Mouse (Mus musculus): ENCODE data around the gene Agmo. TPM values are rescaled to one million over a fixed set of nuclear protein-coding genes. Genes with fewer than 3 reads are reported as not detected.

The Agmo gene
- 1 to 10 TPM; 5.2 to 5.3 TPM for total RNA-seq (2021)
- long read RNA-seq, experiment 1, partial matches to known transcripts, result 0 of 5 reads
- long read RNA-seq, experiment 1, other reads (novel, unspliced or antisense), result 1 of 5 reads
- long read RNA-seq, experiment 2, transcript Agmo-201 (13 exons, 2,423 nt), result major isoform, 7 of 7 reads
- long read RNA-seq, experiment 2, partial matches to known transcripts, result 0 of 7 reads
- long read RNA-seq, experiment 2, other reads (novel, unspliced or antisense), result 0 of 7 reads

GRCm38 (mm10) chr12:37241566-37242021 lies at the start of gene Agmo:
Gene Agmo (plus strand): TSS chr12:37241641.
- H3K27ac ChIP-seq, result peak within 1 kb of the TSS; percentile 79
- no peak for TF ChIP-seq CTCF (conservative IDR thresholded peaks at IDR 0.05)
- H3K4me3 ChIP-seq, result peak within 1 kb of the TSS; percentile 40
- peak in 1 of 2 experiments; percentile 30 for DNase-seq (ENCODE audit: low spot score in 2 of 2)

- H3K4me3 ChIP-seq, result no peak overlapping the region
- no peak for DNase-seq (ENCODE audit: low spot score in 2 of 2)
- TF ChIP-seq CTCF (conservative IDR thresholded peaks at IDR 0.05), result no peak
- H3K27ac ChIP-seq, result no peak overlapping the region
These were observed 10.3 kb upstream of the Agmo start for GRCm38 (mm10) chr12:37231119-37231518.

GRCm38 (mm10) chr12:37240975-37241565 lies 371 bp upstream of the Agmo start:
- peak overlapping the region; percentile 79 for H3K27ac ChIP-seq
- no peak for TF ChIP-seq CTCF (conservative IDR thresholded peaks at IDR 0.05)
- DNase-seq (ENCODE audit: low spot score in 2 of 2), result no peak
- H3K4me3 ChIP-seq, result peak overlapping the region; percentile 40

DNA sequence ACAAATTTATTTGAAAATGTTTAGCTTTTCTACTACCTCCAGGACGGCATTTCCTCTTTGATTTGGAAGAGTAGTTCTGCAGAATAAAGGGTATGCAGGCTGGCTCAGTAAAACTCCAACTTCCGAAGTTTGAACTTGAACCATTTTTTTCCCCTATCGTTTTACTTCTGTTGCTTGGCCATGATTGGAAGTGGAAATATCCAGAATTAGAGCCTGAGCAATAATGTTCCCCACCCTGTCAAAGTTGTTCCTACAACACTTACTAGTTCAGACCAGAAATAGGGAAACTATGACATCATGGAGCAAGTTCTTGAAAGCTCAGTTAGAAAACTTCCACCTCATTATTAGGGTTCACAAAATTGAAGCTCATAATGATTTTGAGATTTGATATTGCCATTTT lies 1.0 kb downstream of the Agmo start:
- Histone ChIP-seq H3K4me3 (peak overlapping the region; percentile 40), H3K27ac (peak overlapping the region; percentile 79)
- no peak for DNase-seq (ENCODE audit: low spot score in 2 of 2)
- TF ChIP-seq CTCF (conservative IDR thresholded peaks at IDR 0.05), result no peak

- no peak for TF ChIP-seq CTCF (conservative IDR thresholded peaks at IDR 0.05)
- Histone ChIP-seq H3K27ac (no peak overlapping the region), H3K4me3 (no peak overlapping the region)
- no peak for DNase-seq (ENCODE audit: low spot score in 2 of 2)
These were observed 3.4 kb downstream of the Agmo start for GRCm38 (mm10) chr12:37244876-37245275.

GRCm38 (mm10) chr12:37251688-37252087 lies 10.2 kb downstream of the Agmo start:
- DNase-seq (ENCODE audit: low spot score in 2 of 2), result no peak
- H3K4me3 ChIP-seq, result no peak overlapping the region
- no peak overlapping the region for H3K27ac ChIP-seq
- TF ChIP-seq CTCF (conservative IDR thresholded peaks at IDR 0.05), result no peak

DNA sequence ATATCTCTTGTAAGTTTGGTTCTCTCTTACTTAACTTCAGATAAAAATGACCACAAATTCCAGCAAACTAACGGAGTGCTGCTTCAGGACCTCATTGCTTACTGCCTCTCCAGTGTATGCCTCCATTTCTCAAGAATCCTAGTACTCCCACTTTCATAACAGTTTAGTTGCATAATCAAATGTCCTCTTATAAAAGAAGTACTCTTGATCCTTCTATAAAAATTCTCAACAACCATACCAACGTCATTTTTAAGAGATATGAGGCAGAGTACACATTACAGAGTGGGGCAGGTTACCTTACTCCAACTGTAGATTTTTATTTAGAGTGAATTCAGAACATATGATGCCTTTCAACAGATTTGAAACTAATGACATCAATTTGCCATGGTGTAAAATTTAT lies 15.7 kb downstream of the Agmo start:
- no peak for TF ChIP-seq CTCF (conservative IDR thresholded peaks at IDR 0.05)
- DNase-seq (ENCODE audit: low spot score in 2 of 2), result no peak
- no peak overlapping the region for H3K27ac ChIP-seq
- no peak overlapping the region for H3K4me3 ChIP-seq

DNA sequence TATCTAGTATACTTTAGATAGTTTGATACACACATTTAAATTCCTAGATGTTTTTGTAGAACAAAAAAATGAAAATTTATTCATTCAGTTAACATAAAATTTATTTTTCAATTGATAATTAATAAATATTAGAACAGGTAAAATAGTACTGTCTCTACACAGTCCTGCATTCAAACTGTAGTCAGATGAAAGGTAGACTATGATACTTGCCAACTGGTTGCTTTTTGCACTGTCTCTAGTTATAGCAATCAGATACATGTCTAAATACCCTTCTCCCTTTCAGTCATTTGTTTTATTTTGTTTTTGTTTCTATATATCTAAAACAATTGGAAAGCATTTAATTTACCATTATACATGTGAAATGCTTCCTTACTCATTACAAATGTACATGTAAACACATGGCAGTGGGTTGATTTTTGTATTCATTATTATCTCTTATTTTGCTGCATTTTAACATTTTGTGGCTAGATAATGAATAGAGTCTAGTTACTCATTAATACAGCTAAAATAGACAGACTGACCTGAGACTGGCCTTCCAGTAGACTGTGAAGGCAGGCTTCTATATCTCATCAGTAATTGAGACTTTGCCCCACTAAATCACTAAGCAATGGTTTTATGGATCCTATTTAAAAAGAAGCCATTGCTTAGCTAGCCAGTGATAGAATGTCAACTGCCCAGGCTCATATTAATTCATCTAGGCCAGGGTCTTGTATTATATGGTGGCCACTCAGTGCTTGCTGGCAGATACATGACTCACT lies 18.5 kb downstream of the Agmo start:
- Histone ChIP-seq H3K4me3 (no peak overlapping the region), H3K27ac (no peak overlapping the region)
- no peak for DNase-seq (ENCODE audit: low spot score in 2 of 2)
- TF ChIP-seq CTCF (conservative IDR thresholded peaks at IDR 0.05), result no peak

- TF ChIP-seq CTCF (conservative IDR thresholded peaks at IDR 0.05), result no peak
- Histone ChIP-seq H3K27ac (no peak overlapping the region), H3K4me3 (no peak overlapping the region)
- DNase-seq (ENCODE audit: low spot score in 2 of 2), result no peak
These were observed 22.2 kb downstream of the Agmo start for GRCm38 (mm10) chr12:37263685-37264084.

DNA sequence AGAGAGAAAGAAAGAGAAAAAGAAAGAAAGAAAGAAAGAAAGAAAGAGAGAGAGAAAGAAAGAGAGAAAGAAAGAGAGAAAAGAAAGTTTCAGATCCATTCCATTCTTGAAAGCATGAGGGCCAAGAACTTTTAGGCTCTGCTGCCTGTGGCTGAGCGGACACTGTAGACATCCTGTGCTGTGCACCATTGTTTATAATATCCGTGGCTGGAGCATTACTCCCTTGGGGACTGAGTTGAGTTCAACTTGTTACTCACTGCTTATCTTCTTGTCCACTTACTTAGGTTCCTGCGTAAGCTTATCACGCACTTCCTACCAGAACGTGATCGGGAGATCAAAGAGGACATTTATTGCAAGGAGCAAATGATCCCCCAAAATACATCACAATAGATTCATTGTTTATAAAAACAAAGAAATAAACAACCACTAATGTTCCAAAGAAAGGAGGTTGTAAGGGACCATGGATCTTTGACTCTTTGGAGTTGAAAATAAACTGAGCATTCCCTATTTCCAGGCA lies 27.3 kb downstream of the Agmo start:
- no peak overlapping the region for H3K4me3 ChIP-seq
- H3K27ac ChIP-seq, result no peak overlapping the region
- TF ChIP-seq CTCF (conservative IDR thresholded peaks at IDR 0.05), result no peak
- no peak for DNase-seq (ENCODE audit: low spot score in 2 of 2)

DNA sequence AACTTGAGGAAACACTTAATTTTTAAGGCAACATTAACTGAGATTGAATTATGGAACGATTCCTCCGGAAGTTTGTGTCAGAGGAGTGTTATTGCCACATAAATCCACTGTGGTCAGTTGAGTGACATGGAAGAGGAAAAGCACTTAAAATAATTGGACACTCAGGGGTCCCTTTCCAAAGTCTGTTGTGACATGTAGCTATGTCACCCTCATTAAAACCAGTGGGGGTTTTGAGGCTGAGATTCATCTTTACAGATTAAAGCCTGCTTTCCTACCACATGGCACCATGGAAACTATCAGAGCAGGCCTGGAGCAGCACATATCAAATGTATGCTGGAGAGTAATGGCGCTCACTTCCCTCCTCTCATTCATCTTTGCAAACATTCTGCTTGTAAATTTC lies 31.2 kb downstream of the Agmo start:
- no peak for DNase-seq (ENCODE audit: low spot score in 2 of 2)
- Histone ChIP-seq H3K27ac (no peak overlapping the region), H3K4me3 (no peak overlapping the region)
- no peak for TF ChIP-seq CTCF (conservative IDR thresholded peaks at IDR 0.05)

DNA sequence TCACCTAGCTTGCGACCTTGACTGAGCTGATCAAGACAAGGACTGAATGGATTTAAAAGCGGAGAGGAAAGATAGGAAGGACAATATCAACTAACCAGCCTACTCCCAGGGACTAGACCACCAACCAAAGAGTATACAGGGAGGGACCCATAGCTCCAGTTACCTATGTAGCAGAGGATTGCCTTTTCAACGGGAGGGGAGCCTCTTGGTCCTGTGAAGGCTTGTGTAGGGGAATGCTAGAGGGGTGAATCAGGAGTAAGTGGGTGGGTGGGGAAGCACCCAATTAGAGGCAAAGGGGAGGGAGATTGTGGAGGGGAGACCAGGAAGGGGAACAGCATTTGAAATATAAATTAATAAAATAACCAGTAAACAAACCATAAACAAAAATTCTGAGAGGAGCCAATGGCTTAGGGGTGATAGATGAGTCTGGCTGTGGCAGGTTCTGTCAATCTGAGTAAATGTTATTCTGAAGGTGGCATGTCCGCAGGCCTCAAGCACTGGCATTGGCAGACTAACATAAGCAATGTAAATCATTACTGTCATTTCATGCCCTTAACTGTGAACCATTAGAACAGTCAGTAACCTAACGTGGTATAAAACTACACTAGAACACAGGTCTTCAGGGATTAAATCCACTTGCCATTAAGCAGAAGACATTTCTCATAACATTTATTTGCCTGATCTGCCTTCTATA lies 32.7 kb downstream of the Agmo start:
- no peak for TF ChIP-seq CTCF (conservative IDR thresholded peaks at IDR 0.05)
- Histone ChIP-seq H3K4me3 (no peak overlapping the region), H3K27ac (no peak overlapping the region)
- DNase-seq (ENCODE audit: low spot score in 2 of 2), result no peak

- no peak overlapping the region for H3K4me3 ChIP-seq
- TF ChIP-seq CTCF (conservative IDR thresholded peaks at IDR 0.05), result no peak
- no peak for DNase-seq (ENCODE audit: low spot score in 2 of 2)
These were observed 33.2 kb downstream of the Agmo start for GRCm38 (mm10) chr12:37274658-37275019.

More at GRCm38 (mm10) chr12:37274658-37275019, 33.2 kb downstream of the Agmo start:
- no peak overlapping the region for H3K27ac ChIP-seq
